Mouse (Mus musculus) myocyte (in vitro differentiated cells): ENCODE data around the gene Gabpb1.

Experiments
- CEBPB ChIP-seq: IDR thresholded peaks from 2 replicates; pipeline ENCODE4 v1.6.1; 2011; ENCODE audit warnings: mild to moderate bottlenecking, moderate library complexity; ENCODE audit not compliant: poor library complexity, insufficient read depth, severe bottlenecking
- SRF ChIP-seq: IDR thresholded peaks from one replicate; pipeline ENCODE4 v1.6.1; 2011; ENCODE audit warnings: low read depth; ENCODE audit not compliant: control insufficient read depth, insufficient read length
- TCF12 ChIP-seq: IDR thresholded peaks from one replicate; pipeline ENCODE4 v1.6.1; 2011; ENCODE audit warnings: mild to moderate bottlenecking, control low read depth; ENCODE audit not compliant: poor library complexity, insufficient read depth, severe bottlenecking
- USF1 ChIP-seq: IDR thresholded peaks from one replicate; pipeline ENCODE4 v1.6.1; 2011; ENCODE audit warnings: low read depth, mild to moderate bottlenecking, control low read depth, moderate library complexity

- TF ChIP-seq USF1 (no peak), CEBPB (no peak), SRF (no peak), TCF12 (no peak)
Observed at GRCm38 (mm10) chr2:126640298-126640697, 35.8 kb downstream of the Gabpb1 start.
